Mouse (Mus musculus): ENCODE measurements around the gene Prrx2.

The Prrx2 gene

DNA sequence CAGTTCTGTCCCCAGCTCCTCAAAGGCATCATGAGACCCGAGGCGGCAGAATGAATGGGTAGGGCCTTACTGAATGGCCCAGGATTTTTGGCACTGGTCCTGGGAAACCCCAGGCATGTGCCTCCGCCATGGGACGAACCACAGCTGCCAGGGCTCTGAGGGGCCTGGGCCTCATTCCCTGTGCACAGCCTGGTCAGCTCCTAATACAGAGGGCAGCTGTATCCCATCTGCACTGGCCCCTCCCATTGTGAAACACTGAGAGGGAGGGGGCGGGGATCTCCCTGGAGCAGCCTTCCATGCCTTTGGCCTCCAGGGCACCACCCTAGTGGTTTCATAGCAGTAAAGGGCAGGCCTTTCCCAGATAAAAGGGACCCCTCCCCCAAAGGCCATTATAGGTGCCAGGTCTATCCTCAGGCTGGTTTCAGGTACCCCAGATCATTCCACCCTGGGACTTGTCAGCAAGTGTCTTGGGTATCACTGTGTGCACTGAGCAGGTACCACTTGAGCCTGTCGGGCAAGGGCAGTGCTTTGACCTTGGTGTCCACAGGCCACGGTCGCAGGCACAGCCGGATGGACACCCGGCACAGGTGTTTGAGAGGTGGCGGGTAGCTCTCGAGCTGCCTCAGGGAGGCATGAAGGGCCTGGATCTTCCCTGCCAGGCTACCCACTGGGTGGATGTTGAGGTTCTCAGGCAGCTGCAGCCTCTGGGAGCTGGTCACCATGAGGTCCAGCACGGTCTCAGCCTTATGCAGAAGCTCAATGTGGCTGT lies 11.2 kb upstream of the Prrx2 start:
- no peak for DNase-seq (ENCODE audit: low spot score in 2 of 2)

DNA sequence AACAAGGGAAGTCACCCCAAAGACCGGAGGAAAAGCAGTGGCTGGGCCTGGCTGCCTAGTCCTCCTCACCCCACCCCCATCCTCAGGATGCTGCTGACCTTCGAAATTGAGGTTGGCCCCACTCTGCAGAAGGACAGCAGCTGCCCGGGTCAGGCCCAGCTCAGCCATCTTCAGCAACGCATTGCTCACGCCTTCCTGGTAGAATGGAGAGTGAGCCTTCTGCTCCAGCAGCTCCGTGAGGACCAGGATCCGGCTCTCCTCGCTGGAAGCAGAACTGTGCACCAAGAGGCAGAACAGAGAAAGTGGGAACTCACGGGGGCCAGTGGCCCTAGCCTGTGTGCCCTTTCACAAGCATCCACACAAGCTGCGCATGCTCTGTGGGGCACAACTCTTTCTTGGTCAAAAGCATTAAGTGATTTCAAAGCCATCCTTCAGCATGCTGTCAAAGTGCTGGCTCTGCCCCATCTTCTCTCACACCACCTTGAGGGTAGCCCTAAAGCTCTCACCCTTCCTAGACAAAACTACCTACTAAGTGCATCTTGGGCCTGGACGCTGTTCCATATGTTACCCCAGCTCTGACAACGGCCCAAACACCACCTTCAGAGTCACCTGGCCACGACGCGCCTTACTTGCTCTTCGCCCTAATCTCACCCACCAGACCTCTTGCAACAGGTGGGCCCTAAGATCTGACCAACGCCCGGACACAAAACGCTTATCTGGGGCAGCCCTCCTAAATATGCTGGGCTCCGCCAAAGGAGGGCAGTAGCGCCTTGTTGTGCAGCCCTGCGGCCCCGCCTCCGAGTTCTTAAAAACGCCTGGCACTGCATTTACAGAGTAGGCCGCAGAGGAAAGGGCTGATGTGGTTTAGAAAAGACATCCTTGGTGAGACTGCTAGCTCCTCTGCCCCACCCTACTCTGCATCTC lies 7.7 kb upstream of the Prrx2 start:
- DNase-seq (ENCODE audit: low spot score in 2 of 2) = peak in 1 of 2 experiments; percentile 49

DNA sequence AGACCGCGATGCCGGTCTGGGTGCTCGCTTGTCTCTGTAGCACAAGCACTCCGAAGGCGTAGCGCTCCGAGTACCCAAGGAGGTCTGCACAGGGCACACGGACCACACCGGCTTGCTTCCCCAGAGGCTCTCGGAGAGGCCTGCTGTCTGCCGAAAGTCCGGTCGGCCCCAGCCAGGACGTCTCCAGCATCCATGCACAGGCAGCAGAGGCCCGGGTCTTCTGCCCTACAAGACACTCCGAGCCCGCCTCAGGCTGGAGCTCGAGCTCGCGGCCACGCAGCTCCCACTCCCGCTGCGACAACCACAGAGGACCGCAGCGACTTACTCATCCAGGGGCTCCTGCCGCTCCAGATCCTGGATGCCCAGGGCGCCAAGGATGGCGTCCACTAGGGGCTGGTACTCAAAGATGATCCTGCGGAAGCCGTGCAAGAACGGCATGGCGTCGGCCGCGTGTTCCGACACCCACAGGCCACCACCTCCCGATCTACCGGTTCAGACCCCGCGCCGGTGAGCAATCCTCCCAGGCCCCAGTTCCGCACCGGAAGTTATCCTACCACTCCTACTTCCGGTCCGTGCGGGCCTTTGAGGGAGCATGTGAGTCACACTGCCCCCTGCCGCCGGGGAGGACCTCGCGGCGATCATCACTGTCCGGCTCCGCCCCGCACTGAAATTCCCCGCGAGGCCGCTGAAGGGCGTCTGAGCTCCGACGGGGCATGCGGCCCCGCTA lies 6.9 kb upstream of the Prrx2 start:
- peak; percentile 76 to 95 for DNase-seq (ENCODE audit: low spot score in 2 of 2)

GRCm38 (mm10) chr2:30829315-30829714 lies 5.5 kb upstream of the Prrx2 start:
- DNase-seq (ENCODE audit: low spot score in 2 of 2) = no peak

DNA sequence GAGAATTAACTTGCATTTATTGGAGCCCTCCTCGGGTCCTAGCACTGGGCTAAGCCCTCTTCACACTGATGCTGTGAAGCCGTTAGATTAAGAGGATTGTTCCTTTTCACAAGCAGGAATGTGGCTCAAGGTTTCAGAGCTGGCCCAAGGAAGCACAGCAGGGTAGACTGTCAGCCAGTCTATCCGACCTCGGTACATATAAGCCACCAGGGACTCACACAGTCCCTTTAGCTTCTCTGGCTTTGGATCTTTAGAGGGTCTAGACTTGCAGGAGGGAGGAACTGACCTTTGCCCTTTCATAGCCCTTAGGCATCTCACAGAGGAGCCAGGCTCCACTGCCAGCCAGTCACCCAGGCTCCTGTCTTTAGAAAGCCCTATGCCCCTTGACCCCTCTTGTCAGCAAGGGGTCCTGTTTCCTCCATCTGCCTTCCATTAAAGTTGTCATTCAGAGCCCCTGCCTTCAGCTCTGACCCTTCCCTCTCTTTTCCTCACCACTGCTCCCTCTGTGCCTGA lies 4.4 kb upstream of the Prrx2 start, which contains the start of gene Asb6:
Gene Asb6, minus strand, starts transcription at position 51 of the 513 bp plus-strand sequence.
- DNase-seq (ENCODE audit: low spot score in 2 of 2) = no peak

DNA sequence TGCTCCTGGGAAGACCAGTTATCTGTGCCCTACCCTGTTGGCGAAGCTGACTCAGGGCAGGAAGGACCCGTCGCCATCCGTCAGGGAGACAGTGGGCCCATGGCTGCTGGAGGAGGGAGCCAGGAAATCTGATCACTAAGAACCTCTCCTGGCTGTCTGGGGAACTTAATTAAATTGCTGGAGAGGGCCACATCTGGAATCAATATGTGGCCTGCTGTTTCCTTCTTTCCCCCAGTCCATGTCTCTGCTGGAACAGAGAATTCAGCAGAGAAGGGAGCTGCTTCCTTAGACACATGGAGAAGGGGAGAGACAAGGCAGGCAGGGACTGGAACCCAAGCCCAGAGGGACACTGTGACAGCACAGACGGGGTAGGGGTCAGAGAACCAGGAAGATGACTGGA lies 1.1 kb upstream of the Prrx2 start:
- no peak for DNase-seq (ENCODE audit: low spot score in 2 of 2)

GRCm38 (mm10) chr2:30836238-30836990 lies 1.6 kb downstream of the Prrx2 start:
- no peak for DNase-seq (ENCODE audit: low spot score in 2 of 2)

DNA sequence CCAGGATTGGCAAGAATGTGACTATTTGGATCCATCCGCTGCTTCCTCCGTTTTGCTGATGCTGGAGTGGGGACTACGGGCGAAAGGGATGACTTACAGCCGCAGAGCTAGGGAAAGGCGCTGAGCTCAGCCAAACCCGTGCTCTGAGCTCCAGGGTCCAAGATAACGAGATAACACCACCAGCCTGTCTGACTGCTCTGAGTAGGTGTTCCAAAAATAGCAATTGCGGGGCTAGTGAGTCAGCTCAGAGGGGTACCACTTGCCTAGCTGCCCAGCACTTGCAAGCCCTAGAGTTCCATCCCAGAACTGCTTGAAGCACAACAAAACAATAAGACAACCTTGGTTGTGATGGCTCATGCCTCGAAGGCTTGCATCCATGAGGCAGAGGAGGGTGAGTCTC lies 7.8 kb downstream of the Prrx2 start:
- DNase-seq (ENCODE audit: low spot score in 2 of 2) = no peak

GRCm38 (mm10) chr2:30845152-30846070 lies 10.6 kb downstream of the Prrx2 start:
- DNase-seq (ENCODE audit: low spot score in 2 of 2) = no peak

DNA sequence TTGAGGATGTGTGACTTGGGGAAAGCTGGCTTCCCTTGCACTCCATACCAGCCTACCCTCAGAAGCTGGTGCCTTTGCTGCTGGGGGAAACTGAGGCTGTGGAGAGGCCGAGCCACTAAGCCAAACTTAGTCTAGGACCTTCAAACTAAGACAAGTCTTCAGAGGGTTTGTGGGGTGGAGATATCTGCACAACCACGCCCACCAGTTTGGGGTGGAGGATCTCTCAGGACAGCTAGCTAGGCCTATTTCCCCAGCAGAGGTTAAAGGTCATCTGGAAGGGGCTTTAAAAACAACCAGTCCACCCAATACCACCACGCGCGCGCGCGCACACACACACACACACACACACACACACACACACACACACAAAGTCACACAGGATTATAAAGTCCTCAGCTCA lies 11.5 kb downstream of the Prrx2 start:
- no peak for DNase-seq (ENCODE audit: low spot score in 2 of 2)

DNA sequence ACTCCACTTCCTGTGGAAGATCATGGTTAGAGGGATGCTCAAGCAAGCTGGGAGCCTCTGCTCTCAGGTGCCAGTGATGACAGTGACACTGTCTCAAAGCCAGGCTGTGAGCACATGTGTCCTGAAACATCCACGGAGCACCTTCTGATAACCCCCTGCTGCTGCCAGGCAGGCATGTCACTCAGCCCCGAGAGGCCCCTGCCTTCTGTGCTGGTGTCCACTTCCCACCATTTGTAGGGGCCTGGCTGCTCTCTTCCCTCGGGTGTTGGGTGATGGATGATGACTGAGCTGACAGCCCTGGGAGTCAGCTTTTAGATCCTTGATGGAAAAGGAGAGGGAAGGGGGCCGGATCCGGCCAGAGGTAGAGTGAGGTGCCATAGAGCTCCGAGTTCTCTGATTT lies 12.0 kb downstream of the Prrx2 start:
- DNase-seq (ENCODE audit: low spot score in 2 of 2) = no peak

GRCm38 (mm10) chr2:30848184-30848583 lies 13.4 kb downstream of the Prrx2 start:
- DNase-seq (ENCODE audit: low spot score in 2 of 2) = no peak

DNA sequence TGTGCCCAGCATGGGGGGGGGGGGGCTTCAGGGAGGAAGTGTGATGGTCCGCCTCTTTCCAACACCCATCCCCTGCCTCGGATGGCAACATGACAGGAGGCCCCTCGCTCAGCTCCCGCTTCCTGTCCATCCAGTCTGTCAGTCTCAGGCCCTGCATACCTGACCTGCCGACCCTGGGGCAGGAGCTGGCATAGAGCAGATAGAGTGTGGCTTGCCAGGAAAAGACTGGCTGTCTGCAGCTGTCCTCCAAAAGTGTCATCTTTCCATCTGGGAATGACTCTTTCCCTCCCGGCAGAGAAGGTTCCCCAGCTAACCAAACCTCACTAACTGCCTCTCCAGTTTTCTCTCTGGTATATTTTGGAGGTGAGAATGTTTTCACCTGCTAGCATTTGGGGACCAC lies 15.8 kb downstream of the Prrx2 start:
- no peak for DNase-seq (ENCODE audit: low spot score in 2 of 2)

DNA sequence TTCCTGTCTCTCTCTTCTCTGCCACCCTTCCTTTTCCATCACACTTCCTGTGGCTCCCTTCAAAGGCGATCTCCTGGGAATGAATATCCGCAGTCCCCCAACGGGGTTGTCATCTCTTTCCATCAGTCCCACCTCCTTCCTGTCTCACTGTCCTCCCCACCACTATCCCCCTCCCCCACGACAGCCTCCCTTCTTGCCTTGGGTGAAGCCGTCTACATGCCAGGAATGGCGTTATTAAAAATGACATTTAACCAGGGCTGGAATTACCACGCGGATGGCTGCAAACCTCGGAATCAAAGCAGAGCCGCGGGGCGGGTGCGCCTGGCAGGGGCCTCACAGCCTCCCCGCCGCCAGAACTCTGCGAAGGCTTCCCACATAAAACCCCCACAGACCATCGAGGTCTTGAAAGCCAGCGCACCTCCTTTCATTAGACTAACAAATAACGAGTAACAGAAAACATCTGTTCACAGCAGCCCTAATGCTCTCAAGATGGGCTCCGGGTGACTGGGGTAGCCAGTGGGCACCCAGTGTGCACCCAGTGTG lies 18.1 kb downstream of the Prrx2 start:
- no peak for DNase-seq (ENCODE audit: low spot score in 2 of 2)

- peak in 1 of 2 experiments; percentile 32 for DNase-seq (ENCODE audit: low spot score in 2 of 2)
Observed at GRCm38 (mm10) chr2:30857076-30857475, 22.3 kb downstream of the Prrx2 start.

DNA sequence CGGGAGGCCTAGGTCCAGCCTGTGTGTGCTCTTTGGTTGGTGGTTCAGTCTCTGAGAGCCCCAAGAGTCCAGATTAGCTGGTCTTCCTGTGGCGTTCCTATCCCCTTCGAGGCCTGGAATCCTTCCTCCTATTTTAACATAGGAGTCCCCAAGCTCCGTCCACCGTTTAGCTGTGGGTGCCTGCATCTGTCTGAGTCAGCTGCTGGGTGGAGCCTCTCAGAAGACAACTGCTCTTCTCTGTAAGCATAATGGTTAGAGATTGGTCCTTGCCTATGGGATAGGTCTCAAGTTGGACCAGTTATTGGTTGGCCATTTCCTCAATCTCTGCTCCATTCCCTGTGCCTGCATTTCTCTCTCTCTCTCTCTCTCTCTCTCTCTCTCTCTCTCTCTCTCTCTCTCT lies 25.0 kb downstream of the Prrx2 start:
- DNase-seq (ENCODE audit: low spot score in 2 of 2) = no peak

DNA sequence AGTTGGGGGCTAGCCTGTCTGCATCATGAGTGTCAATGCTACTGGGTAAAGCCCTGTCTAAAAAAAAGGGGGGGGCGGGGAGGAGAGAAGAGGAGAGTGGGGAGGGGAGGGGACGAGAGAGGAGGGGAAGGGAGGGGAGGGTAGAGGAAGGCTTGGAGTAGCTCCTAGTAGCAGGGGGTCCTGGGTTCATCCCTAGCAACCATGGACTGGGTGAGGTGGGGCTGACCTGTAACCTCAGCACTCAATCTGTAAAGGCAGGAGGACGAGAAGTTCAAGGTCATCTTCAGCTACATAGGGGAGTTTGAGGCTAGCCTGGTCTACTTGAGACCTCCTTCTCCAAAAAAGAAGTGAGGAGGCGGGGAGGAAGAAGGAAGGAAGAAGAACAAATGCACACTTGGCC lies 27.3 kb downstream of the Prrx2 start:
- DNase-seq (ENCODE audit: low spot score in 2 of 2) = no peak

GRCm38 (mm10) chr2:30863574-30863973 lies 28.8 kb downstream of the Prrx2 start:
- DNase-seq (ENCODE audit: low spot score in 2 of 2) = no peak

- no peak for DNase-seq (ENCODE audit: low spot score in 2 of 2)
Observed at GRCm38 (mm10) chr2:30864968-30865381, 30.2 kb downstream of the Prrx2 start.

GRCm38 (mm10) chr2:30865426-30865825 lies 30.7 kb downstream of the Prrx2 start:
- DNase-seq (ENCODE audit: low spot score in 2 of 2) = no peak

Data from left cerebral cortex, adult 9 months (tissue).